Comparison of ENCODE assay signal across 10 mouse cellular contexts in genomic region chr14:25533010-25533409, GRCm38 (mm10).
A peak's percentile ranks its signal among the peaks of the same experiment; 100 is the strongest.
DNase-seq lines count a peak whose midpoint lies in the region; ATAC-seq lines count a peak whose summit lies in the region.
"Had no signal": no experiment of that assay in that cellular context is flagged by ENCODE, and none has a peak within 500 bp of the region (broad histone marks: within the 10 kb centered on the region; RNA-seq: fewer than 3 reads in every experiment).

No protein-coding gene starts in this region.

- H3K9ac ChIP-seq in liver, embryonic 15.5 days = no peak overlapping the region; the same call in 1 of the 2 replicates
- H3K9ac ChIP-seq: liver, embryonic 14.5 days had no signal

- WGBS in heart, embryonic 10.5 days = 20% methylated on average over 3 of the region's 3 CpGs
- 56% methylated on average over 3 of the region's 3 CpGs for WGBS in liver, embryonic 15.5 days (ENCODE audit: insufficient replicate concordance)

- peaks cover 34% of the 10 kb centered on the region for H3K36me3 ChIP-seq in heart, embryonic 10.5 days
- 0 out of 2 replicates have a peak, but pooled peaks cover 9% of the 10 kb centered on the region for H3K36me3 ChIP-seq in liver, embryonic 15.5 days (replicated peaks)

- intact Hi-C loops in heart, postnatal 25 days (cut with DNase I) = no loop called here

- peaks cover 81% of the 10 kb centered on the region for H3K4me1 ChIP-seq in heart, embryonic 10.5 days
- peaks cover 93% of the 10 kb centered on the region for H3K4me1 ChIP-seq in liver, embryonic 15.5 days (replicated peaks)

- peak overlapping the region; percentile 87 for H3K27ac ChIP-seq in heart, embryonic 10.5 days
- H3K27ac ChIP-seq in liver, embryonic 15.5 days (replicated peaks) = peak overlapping the region; percentile 71
- H3K27ac ChIP-seq: liver, embryonic 14.5 days had no signal

- no peak overlapping the region for H3K4me2 ChIP-seq in liver, embryonic 15.5 days

- H3K9me3 ChIP-seq in heart, embryonic 10.5 days = no peaks in the 10 kb centered on the region
- no peaks in the 10 kb centered on the region for H3K9me3 ChIP-seq in liver, embryonic 15.5 days (replicated peaks)

- no peaks in the 10 kb centered on the region for H3K27me3 ChIP-seq in heart, embryonic 10.5 days (ENCODE audit: insufficient read depth, poor library complexity, severe bottlenecking)
- no peaks in the 10 kb centered on the region for H3K27me3 ChIP-seq in liver, embryonic 15.5 days

- peak; percentile 19 for ATAC-seq in liver, embryonic 15.5 days (ENCODE audit: insufficient read depth)

- no peak for DNase-seq in heart, embryonic 10.5 days (ENCODE audit: low spot score)
- DNase-seq in heart, postnatal 25 days (ENCODE audit: low spot score) = no peak
- DNase-seq in urinary bladder, adult 18-20 months (ENCODE audit: low spot score in 2 of 2) = peak; percentile 49 to 68
- DNase-seq in urinary bladder, postnatal 36 days (ENCODE audit: low spot score in 2 of 2) = no peak
- no peak for DNase-seq in cerebellum, postnatal 36 days
- no peak for DNase-seq in thymus, postnatal 36 days
- DNase-seq in gastrocnemius, postnatal 10 days = no peak
- DNase-seq: thymus, postnatal 25 days had no signal

- 0 out of 2 replicates have a peak overlapping the region, but pooled peaks have one; percentile 27 for H3K4me3 ChIP-seq in heart, embryonic 10.5 days
- H3K4me3 ChIP-seq in liver, embryonic 15.5 days (replicated peaks) = no peak overlapping the region

Comparison
In these comparisons a context has a peak if more than half of its experiments do, and no peak if none do; other contexts are left out.
1. DNase-seq: peak in urinary bladder, adult 18-20 months (2 of 2); none in heart, embryonic 10.5 days (single experiment), heart, postnatal 25 days (single experiment), urinary bladder, postnatal 36 days (0 of 2), cerebellum, postnatal 36 days (0 of 2), thymus, postnatal 36 days (0 of 2) and gastrocnemius, postnatal 10 days (single experiment).